Mouse (Mus musculus): ENCODE results near the gene Nr2f6. TPM values are rescaled to one million over a fixed set of nuclear protein-coding genes. Genes with fewer than 3 reads are reported as not detected.

Nr2f6 gene
- polyA plus RNA-seq, 1 experiment from 2014 or later: 134 TPM

GRCm38 (mm10) chr8:71395071-71395470 is 13.3 kb upstream of the Nr2f6 start:
- Histone ChIP-seq H3K27ac (ENCODE audit: low read depth, low read length) (peak overlapping the region; percentile 55; the same call in 1 of the 2 replicates), H3K4me1 (ENCODE audit: control insufficient read depth, insufficient read depth, low read length) (peaks cover 6% of the 10 kb centered on the region; the same call in 1 of the 2 replicates)
- WGBS: 82% methylated on average over 10 of the region's 10 CpGs

DNA sequence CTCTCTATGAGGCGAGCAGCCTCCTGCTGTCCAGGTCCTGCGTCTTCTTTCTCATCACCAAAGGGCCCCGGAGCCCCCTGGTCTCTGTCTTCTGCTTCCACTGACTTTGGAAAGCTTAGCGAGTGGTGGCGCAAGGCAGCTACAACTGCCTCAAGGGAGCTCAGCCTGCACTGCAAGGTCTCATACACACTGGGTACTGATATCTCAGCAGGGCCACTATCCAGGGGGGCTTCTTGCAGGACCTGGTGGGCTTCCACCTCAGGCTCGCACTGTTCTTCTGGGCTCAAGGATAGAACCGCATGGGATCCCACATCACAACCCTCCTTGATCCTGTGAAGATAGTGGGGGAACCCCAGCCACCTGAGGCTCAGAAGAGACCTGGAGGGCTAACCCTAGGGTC is 12.7 kb upstream of the Nr2f6 start:
- Histone ChIP-seq H3K36me3 (ENCODE audit: control insufficient read depth, insufficient read depth, low read length) (peaks cover 13% of the 10 kb centered on the region), H3K4me3 (ENCODE audit: low read length) (peak overlapping the region; percentile 12), H3K9ac (ENCODE audit: low read depth, low read length) (no peak overlapping the region), H3K4me2 (replicated peaks; ENCODE audit: low read depth, low read length) (peak overlapping the region; percentile 27), H3K4me1 (ENCODE audit: control insufficient read depth, insufficient read depth, low read length) (peaks cover 6% of the 10 kb centered on the region; the same call in 1 of the 2 replicates), H3K9me3 (ENCODE audit: control insufficient read depth, low read length) (no peaks in the 10 kb centered on the region), H3K27me3 (ENCODE audit: control insufficient read depth, insufficient read depth, low read length) (no peaks in the 10 kb centered on the region), H3K27ac (ENCODE audit: low read depth, low read length) (no peak overlapping the region)
- no peak for ATAC-seq (ENCODE audit: low FRiP score, low TSS enrichment)
- WGBS: 76% methylated on average over 7 of the region's 7 CpGs

More at GRCm38 (mm10) chr8:71395071-71395470, 13.3 kb upstream of the Nr2f6 start:
- Histone ChIP-seq H3K27me3 (ENCODE audit: control insufficient read depth, insufficient read depth, low read length) (no peaks in the 10 kb centered on the region), H3K4me3 (ENCODE audit: low read length) (peak overlapping the region; percentile 12; the same call in 1 of the 2 replicates), H3K9ac (ENCODE audit: low read depth, low read length) (no peak overlapping the region), H3K9me3 (ENCODE audit: control insufficient read depth, low read length) (no peaks in the 10 kb centered on the region), H3K36me3 (ENCODE audit: control insufficient read depth, insufficient read depth, low read length) (peaks cover 18% of the 10 kb centered on the region), H3K4me2 (replicated peaks; ENCODE audit: low read depth, low read length) (peak overlapping the region; percentile 8; the same call in 1 of the 2 replicates)
- no peak for ATAC-seq (ENCODE audit: low FRiP score, low TSS enrichment)

DNA sequence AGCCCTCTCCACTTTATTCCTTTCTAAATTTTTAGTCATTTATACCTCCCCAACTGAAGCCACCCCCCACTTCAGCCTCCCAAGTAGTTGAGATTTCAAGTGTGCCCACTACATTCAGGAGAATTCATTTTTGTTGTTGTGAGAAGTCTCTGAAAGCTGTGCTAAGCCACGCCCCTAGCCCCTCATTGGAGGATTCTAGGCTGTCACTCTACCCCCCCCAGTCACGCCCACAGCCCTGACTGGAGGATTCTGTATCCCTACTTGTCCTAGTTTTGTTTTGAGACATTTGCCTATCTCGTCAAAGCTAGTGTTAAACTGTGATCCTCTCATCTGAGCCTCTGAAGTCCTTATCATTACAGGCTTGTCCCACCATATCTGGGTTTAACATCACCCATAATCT is 11.1 kb upstream of the Nr2f6 start:
- Histone ChIP-seq H3K36me3 (ENCODE audit: control insufficient read depth, insufficient read depth, low read length) (no peaks in the 10 kb centered on the region), H3K4me1 (ENCODE audit: control insufficient read depth, insufficient read depth, low read length) (peaks cover 6% of the 10 kb centered on the region; the same call in 1 of the 2 replicates), H3K4me2 (replicated peaks; ENCODE audit: low read depth, low read length) (no peak overlapping the region), H3K4me3 (ENCODE audit: low read length) (peak overlapping the region; percentile 7; the same call in 1 of the 2 replicates), H3K27ac (ENCODE audit: low read depth, low read length) (no peak overlapping the region), H3K27me3 (ENCODE audit: control insufficient read depth, insufficient read depth, low read length) (no peaks in the 10 kb centered on the region), H3K9ac (ENCODE audit: low read depth, low read length) (no peak overlapping the region), H3K9me3 (ENCODE audit: control insufficient read depth, low read length) (no peaks in the 10 kb centered on the region)
- 12% methylated on average over 3 of the region's 3 CpGs for WGBS
- ATAC-seq (ENCODE audit: low FRiP score, low TSS enrichment): no peak

GRCm38 (mm10) chr8:71392391-71392790 is 10.6 kb upstream of the Nr2f6 start:
- 80% methylated on average over 5 of the region's 5 CpGs for WGBS
- Histone ChIP-seq H3K9me3 (ENCODE audit: control insufficient read depth, low read length) (no peaks in the 10 kb centered on the region), H3K9ac (ENCODE audit: low read depth, low read length) (no peak overlapping the region), H3K27me3 (ENCODE audit: control insufficient read depth, insufficient read depth, low read length) (no peaks in the 10 kb centered on the region), H3K4me1 (ENCODE audit: control insufficient read depth, insufficient read depth, low read length) (peaks cover 1% of the 10 kb centered on the region; the same call in 1 of the 2 replicates), H3K27ac (ENCODE audit: low read depth, low read length) (no peak overlapping the region), H3K36me3 (ENCODE audit: control insufficient read depth, insufficient read depth, low read length) (no peaks in the 10 kb centered on the region), H3K4me3 (ENCODE audit: low read length) (no peak overlapping the region), H3K4me2 (replicated peaks; ENCODE audit: low read depth, low read length) (no peak overlapping the region)
- ATAC-seq (ENCODE audit: low FRiP score, low TSS enrichment): no peak

GRCm38 (mm10) chr8:71391696-71392095 is 9.9 kb upstream of the Nr2f6 start:
- no peak overlapping the region for H3K27ac ChIP-seq (ENCODE audit: low read depth, low read length)
- no peak overlapping the region for H3K4me2 ChIP-seq (replicated peaks; ENCODE audit: low read depth, low read length)
- H3K4me1 ChIP-seq (ENCODE audit: control insufficient read depth, insufficient read depth, low read length): no peaks in the 10 kb centered on the region
- ATAC-seq (ENCODE audit: low FRiP score, low TSS enrichment): no peak
- no peaks in the 10 kb centered on the region for H3K36me3 ChIP-seq (ENCODE audit: control insufficient read depth, insufficient read depth, low read length)
- H3K9me3 ChIP-seq (ENCODE audit: control insufficient read depth, low read length): no peaks in the 10 kb centered on the region
- 91% methylated on average over 2 of the region's 2 CpGs for WGBS
- no peak overlapping the region for H3K4me3 ChIP-seq (ENCODE audit: low read length)
- no peaks in the 10 kb centered on the region for H3K27me3 ChIP-seq (ENCODE audit: control insufficient read depth, insufficient read depth, low read length)
- no peak overlapping the region for H3K9ac ChIP-seq (ENCODE audit: low read depth, low read length)

DNA sequence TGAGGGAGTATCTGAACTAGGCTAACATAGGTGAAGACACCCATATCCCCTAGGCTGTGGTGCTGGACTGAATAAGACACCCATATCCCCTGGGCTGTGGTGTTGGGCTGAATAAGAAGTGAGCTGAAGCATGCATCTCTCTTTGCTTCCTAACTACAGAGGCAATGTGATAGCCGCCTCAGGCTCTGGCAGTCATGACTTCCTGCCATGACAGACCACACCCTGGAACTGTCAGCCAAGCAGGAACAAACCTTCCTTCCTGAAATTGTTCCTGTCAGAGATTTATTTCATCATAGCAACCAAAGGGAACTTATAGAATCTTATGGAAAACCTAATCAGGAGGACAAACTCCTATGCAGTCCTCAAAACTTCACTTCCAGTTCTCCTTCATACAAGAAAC is 6.5 kb upstream of the Nr2f6 start:
- Histone ChIP-seq H3K9ac (ENCODE audit: low read depth, low read length) (no peak overlapping the region), H3K4me2 (replicated peaks; ENCODE audit: low read depth, low read length) (no peak overlapping the region), H3K27me3 (ENCODE audit: control insufficient read depth, insufficient read depth, low read length) (no peaks in the 10 kb centered on the region), H3K9me3 (ENCODE audit: control insufficient read depth, low read length) (no peaks in the 10 kb centered on the region), H3K4me1 (ENCODE audit: control insufficient read depth, insufficient read depth, low read length) (peaks cover 6% of the 10 kb centered on the region), H3K4me3 (ENCODE audit: low read length) (no peak overlapping the region), H3K27ac (ENCODE audit: low read depth, low read length) (no peak overlapping the region), H3K36me3 (ENCODE audit: control insufficient read depth, insufficient read depth, low read length) (no peaks in the 10 kb centered on the region)
- ATAC-seq (ENCODE audit: low FRiP score, low TSS enrichment): no peak
- WGBS: 70% methylated on average over 1 of the region's 1 CpGs

DNA sequence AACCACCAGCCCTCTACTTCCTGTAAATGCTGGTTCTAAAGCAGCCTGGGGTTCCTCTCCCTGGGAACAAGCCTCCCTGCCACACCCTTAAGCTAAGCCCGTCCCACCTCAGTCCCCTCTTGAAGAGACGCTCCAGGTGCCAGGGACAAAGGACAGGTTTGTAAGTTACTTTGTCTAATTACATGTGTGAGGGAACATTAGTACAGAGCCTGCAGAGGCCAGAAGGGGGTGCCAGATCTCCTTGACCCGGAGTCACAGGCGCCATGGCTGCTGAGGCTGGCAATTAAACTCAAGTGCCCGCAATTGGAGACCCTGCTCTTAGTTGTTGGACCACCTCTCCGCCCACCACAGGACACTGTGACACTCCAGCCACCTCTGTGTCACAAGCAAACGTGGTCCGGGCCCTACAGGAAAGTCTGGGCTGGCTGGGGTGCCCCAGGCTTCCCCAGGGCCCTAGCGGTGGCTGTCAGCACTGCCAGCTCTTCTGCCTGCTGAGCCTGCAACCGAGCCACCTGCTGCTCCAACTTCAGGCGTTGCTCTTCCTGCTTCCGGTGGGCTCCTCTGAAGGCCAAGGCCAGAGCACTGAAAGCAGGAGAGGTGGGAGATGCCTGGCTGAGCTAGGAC is 3.6 kb upstream of the Nr2f6 start:
- 73% methylated on average over 12 of the region's 12 CpGs for WGBS
- no peak for ATAC-seq (ENCODE audit: low FRiP score, low TSS enrichment)
- Histone ChIP-seq H3K4me1 (ENCODE audit: control insufficient read depth, insufficient read depth, low read length) (peaks cover 16% of the 10 kb centered on the region), H3K9me3 (ENCODE audit: control insufficient read depth, low read length) (no peaks in the 10 kb centered on the region), H3K4me2 (replicated peaks; ENCODE audit: low read depth, low read length) (no peak overlapping the region), H3K4me3 (ENCODE audit: low read length) (no peak overlapping the region), H3K27me3 (ENCODE audit: control insufficient read depth, insufficient read depth, low read length) (no peaks in the 10 kb centered on the region), H3K36me3 (ENCODE audit: control insufficient read depth, insufficient read depth, low read length) (no peaks in the 10 kb centered on the region), H3K27ac (ENCODE audit: low read depth, low read length) (no peak overlapping the region), H3K9ac (ENCODE audit: low read depth, low read length) (no peak overlapping the region)

- 56% methylated on average over 3 of the region's 3 CpGs for WGBS
- Histone ChIP-seq H3K4me1 (ENCODE audit: control insufficient read depth, insufficient read depth, low read length) (peaks cover 29% of the 10 kb centered on the region), H3K9ac (ENCODE audit: low read depth, low read length) (no peak overlapping the region), H3K36me3 (ENCODE audit: control insufficient read depth, insufficient read depth, low read length) (no peaks in the 10 kb centered on the region), H3K4me2 (replicated peaks; ENCODE audit: low read depth, low read length) (no peak overlapping the region), H3K9me3 (ENCODE audit: control insufficient read depth, low read length) (no peaks in the 10 kb centered on the region), H3K27me3 (ENCODE audit: control insufficient read depth, insufficient read depth, low read length) (no peaks in the 10 kb centered on the region), H3K27ac (ENCODE audit: low read depth, low read length) (peak overlapping the region; percentile 97), H3K4me3 (ENCODE audit: low read length) (no peak overlapping the region)
- no peak for ATAC-seq (ENCODE audit: low FRiP score, low TSS enrichment)
Measured at GRCm38 (mm10) chr8:71383860-71384259, 2.1 kb upstream of the Nr2f6 start.

DNA sequence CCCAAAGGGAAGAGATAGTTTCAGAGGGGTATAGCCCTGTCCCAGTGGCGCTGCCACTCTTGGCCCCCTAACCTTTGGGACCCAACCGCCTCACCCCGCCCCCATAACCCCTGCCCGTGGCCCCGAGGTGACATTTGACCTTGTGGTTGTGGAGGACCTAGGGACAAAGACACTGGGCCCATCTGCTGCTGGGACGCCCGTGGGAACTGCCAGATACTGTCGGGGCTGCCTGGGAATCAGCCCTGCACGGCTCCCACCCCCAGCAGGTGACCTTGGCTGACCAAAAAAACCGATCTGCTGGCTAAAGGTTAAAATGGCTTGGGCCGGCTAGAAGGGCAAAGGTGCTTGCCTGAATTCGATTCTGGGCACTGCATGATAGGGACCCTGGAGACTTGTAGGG is 1.6 kb upstream of the Nr2f6 start:
- Histone ChIP-seq H3K9me3 (ENCODE audit: control insufficient read depth, low read length) (no peaks in the 10 kb centered on the region), H3K36me3 (ENCODE audit: control insufficient read depth, insufficient read depth, low read length) (peaks cover 1% of the 10 kb centered on the region; the same call in 1 of the 2 replicates), H3K4me3 (ENCODE audit: low read length) (no peak overlapping the region), H3K27me3 (ENCODE audit: control insufficient read depth, insufficient read depth, low read length) (no peaks in the 10 kb centered on the region), H3K9ac (ENCODE audit: low read depth, low read length) (no peak overlapping the region; the same call in 1 of the 2 replicates), H3K4me1 (ENCODE audit: control insufficient read depth, insufficient read depth, low read length) (peaks cover 33% of the 10 kb centered on the region), H3K4me2 (replicated peaks; ENCODE audit: low read depth, low read length) (no peak overlapping the region), H3K27ac (ENCODE audit: low read depth, low read length) (peak overlapping the region; percentile 97)
- WGBS: 15% methylated on average over 12 of the region's 12 CpGs
- ATAC-seq (ENCODE audit: low FRiP score, low TSS enrichment): no peak

Data from kidney, embryonic 14.5 days (tissue).